Mouse (Mus musculus): Measurements from ENCODE around the gene Eid1.

The Eid1 gene

GRCm38 (mm10) chr2:125670846-125671245, 2.0 kb upstream of the Eid1 start:
- DNase-seq = no peak

GRCm38 (mm10) chr2:125672568-125672956, 333 bp upstream of the Eid1 start:
- no peak for DNase-seq

GRCm38 (mm10) chr2:125681811-125682210, 8.9 kb downstream of the Eid1 start:
- DNase-seq = no peak

- DNase-seq = peak; percentile 35
Measured at GRCm38 (mm10) chr2:125683895-125684294, 11.0 kb downstream of the Eid1 start.

- DNase-seq = no peak
Measured at GRCm38 (mm10) chr2:125684559-125685440, 11.9 kb downstream of the Eid1 start.

GRCm38 (mm10) chr2:125685441-125686150, 12.7 kb downstream of the Eid1 start:
- no peak for DNase-seq

- no peak for DNase-seq
Measured at GRCm38 (mm10) chr2:125692010-125692409, 19.1 kb downstream of the Eid1 start.

- DNase-seq = no peak
Measured at GRCm38 (mm10) chr2:125694798-125695197, 21.9 kb downstream of the Eid1 start.

- DNase-seq = no peak
Measured at GRCm38 (mm10) chr2:125696219-125696618, 23.3 kb downstream of the Eid1 start.

GRCm38 (mm10) chr2:125701606-125702005, 28.7 kb downstream of the Eid1 start:
- no peak for DNase-seq

GRCm38 (mm10) chr2:125702851-125703250, 30.0 kb downstream of the Eid1 start:
- no peak for DNase-seq

- no peak for DNase-seq
Measured at GRCm38 (mm10) chr2:125704907-125705631, 32.2 kb downstream of the Eid1 start.

- no peak for DNase-seq
Measured at GRCm38 (mm10) chr2:125706510-125706921, 33.6 kb downstream of the Eid1 start.

GRCm38 (mm10) chr2:125716599-125716998, 43.7 kb downstream of the Eid1 start:
- DNase-seq = no peak

- DNase-seq = peak; percentile 23
Measured at GRCm38 (mm10) chr2:125723086-125723407, 50.2 kb downstream of the Eid1 start.

GRCm38 (mm10) chr2:125723408-125724085, 50.7 kb downstream of the Eid1 start:
- peak; percentile 57 for DNase-seq

- no peak for DNase-seq
Measured at GRCm38 (mm10) chr2:125724086-125724430, 51.2 kb downstream of the Eid1 start, which contains the start of gene Shc4. Shc4 (minus strand) TSS chr2:125724148.
